Mouse (Mus musculus) erythroblast, embryonic 14.5 days (primary cell): ENCODE measurements around the gene Slc22a23. TPM values are rescaled to one million over a fixed set of nuclear protein-coding genes. Genes with fewer than 3 reads are reported as not detected.

ENCODE experiments used
- H3K27me3 ChIP-seq: 2 replicates; pipeline ENCODE4 v1.6.1; 2012; ENCODE audit warnings: inconsistent platforms; ENCODE audit not compliant: control insufficient read depth
- H3K36me3 ChIP-seq: 2 replicates; pipeline ENCODE4 v1.6.1; 2012; ENCODE audit warnings: mild to moderate bottlenecking, inconsistent platforms; ENCODE audit not compliant: control insufficient read depth
- H3K4me1 ChIP-seq: 2 replicates; pipeline ENCODE4 v1.6.1; 2012; ENCODE audit warnings: inconsistent platforms; ENCODE audit not compliant: control insufficient read depth
- H3K4me3 ChIP-seq: replicated peaks from 2 replicates; pipeline ENCODE3; 2012; ENCODE audit warnings: moderate library complexity, mild to moderate bottlenecking, inconsistent platforms
- H3K9me3 ChIP-seq: 2 replicates; pipeline ENCODE4 v1.6.1; 2012; ENCODE audit warnings: low read length, inconsistent platforms, mixed read lengths; ENCODE audit not compliant: control insufficient read depth
- GATA1 ChIP-seq: IDR thresholded peaks from 2 replicates; pipeline ENCODE4 v1.6.1; 2012; ENCODE audit warnings: low read length, inconsistent platforms, mixed read lengths
- TAL1 ChIP-seq: IDR thresholded peaks from 3 replicates; pipeline ENCODE4 v1.6.1; 2012; ENCODE audit warnings: low read length, inconsistent platforms, mixed read lengths
- polyA plus RNA-seq: library from polyadenylated mRNA; stranded (reverse); fragments of >175 nt; gene quantifications from 2 replicates; pipeline ENCODE4 v1.2.3, GENCODE M21; 2012

Gene Slc22a23
- polyA plus RNA-seq, 1 experiment, result 14.3 TPM

GRCm38 (mm10) chr13:34239371-34240086, 105.5 kb downstream of the Slc22a23 start:
- Histone ChIP-seq H3K4me1 (peaks cover 12% of the 10 kb centered on the region), H3K36me3 (peaks cover 89% of the 10 kb centered on the region), H3K27me3 (no peaks in the 10 kb centered on the region), H3K4me3 (no peak overlapping the region), H3K9me3 (no peaks in the 10 kb centered on the region)
- TF ChIP-seq GATA1 (no peak), TAL1 (no peak)

GRCm38 (mm10) chr13:34238646-34239290, 106.2 kb downstream of the Slc22a23 start:
- Histone ChIP-seq H3K27me3 (no peaks in the 10 kb centered on the region), H3K36me3 (peaks cover 89% of the 10 kb centered on the region), H3K9me3 (no peaks in the 10 kb centered on the region), H3K4me1 (peaks cover 15% of the 10 kb centered on the region), H3K4me3 (no peak overlapping the region)
- TF ChIP-seq TAL1 (no peak), GATA1 (no peak)

DNA sequence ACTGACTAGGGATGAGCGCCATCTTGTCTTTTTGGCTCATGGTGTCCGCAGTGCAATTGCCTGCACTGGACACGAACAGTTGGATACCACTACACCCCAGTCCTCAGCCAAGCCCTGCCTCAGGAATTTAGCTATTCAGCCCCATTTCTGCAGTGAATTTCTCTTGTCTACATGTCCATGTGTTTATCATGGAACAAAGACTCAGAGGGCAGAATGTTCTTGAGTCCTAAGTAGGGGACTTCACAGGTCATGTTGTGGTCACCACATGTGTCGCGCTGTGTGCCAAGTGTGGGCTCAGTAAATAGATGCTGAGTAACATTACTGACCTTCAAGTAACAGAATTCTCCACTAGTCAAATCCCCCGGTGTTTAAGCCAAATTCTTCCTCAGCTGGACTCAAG, 109.9 kb downstream of the Slc22a23 start:
- no peaks in the 10 kb centered on the region for H3K27me3 ChIP-seq
- H3K9me3 ChIP-seq, result no peaks in the 10 kb centered on the region
- no peak overlapping the region for H3K4me3 ChIP-seq
- peaks cover 16% of the 10 kb centered on the region for H3K4me1 ChIP-seq
- peaks cover 81% of the 10 kb centered on the region for H3K36me3 ChIP-seq
- TF ChIP-seq GATA1 (no peak), TAL1 (no peak)

GRCm38 (mm10) chr13:34234439-34234838, 110.5 kb downstream of the Slc22a23 start:
- Histone ChIP-seq H3K27me3 (no peaks in the 10 kb centered on the region), H3K4me1 (peaks cover 21% of the 10 kb centered on the region), H3K9me3 (no peaks in the 10 kb centered on the region), H3K4me3 (no peak overlapping the region), H3K36me3 (peaks cover 83% of the 10 kb centered on the region)
- TF ChIP-seq TAL1 (no peak), GATA1 (no peak)

DNA sequence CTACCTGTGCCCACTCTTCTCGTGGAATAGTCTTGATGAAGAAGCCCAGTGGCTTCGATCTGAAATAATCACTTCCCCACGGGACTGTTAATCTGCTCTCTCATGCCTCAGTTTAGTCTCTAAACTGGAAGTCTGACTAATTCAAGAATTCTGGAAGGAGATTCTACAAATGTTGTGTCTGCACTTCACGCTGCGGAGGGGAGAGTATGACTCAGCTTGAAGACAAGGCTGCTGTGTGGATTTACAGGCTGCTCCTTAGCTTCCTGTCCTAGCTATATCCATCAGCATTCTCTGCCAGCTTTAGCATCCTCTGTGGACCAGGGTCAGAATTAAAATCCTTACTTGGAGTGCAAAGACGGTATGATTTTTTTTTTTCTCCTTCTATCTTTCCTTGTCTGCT, 112.0 kb downstream of the Slc22a23 start:
- no peak for TF ChIP-seq TAL1
- no peak for TF ChIP-seq GATA1
- Histone ChIP-seq H3K4me3 (no peak overlapping the region), H3K4me1 (peaks cover 27% of the 10 kb centered on the region), H3K36me3 (peaks cover 83% of the 10 kb centered on the region), H3K9me3 (no peaks in the 10 kb centered on the region), H3K27me3 (no peaks in the 10 kb centered on the region)

DNA sequence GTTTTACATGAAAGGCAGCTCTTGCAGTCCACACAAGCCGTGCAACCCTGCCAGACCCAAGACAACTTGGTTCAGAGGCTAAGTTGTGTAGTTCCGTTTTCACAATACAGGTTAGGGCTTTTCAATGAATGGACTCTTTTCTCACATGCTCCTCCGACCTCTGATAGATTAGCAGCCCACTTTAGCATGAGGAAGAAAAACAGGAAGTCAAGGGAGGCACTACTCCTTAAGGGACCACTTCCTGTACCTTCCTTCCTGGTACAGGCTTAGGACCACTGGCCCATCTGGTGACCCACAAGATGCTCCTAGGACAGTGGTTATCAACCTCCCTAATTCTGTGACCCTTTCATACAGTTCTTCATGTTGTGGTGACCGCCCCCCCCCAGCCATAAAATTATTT, 116.1 kb downstream of the Slc22a23 start:
- H3K36me3 ChIP-seq, result peaks cover 81% of the 10 kb centered on the region
- TF ChIP-seq GATA1 (no peak), TAL1 (no peak)
- H3K4me3 ChIP-seq, result no peak overlapping the region
- no peaks in the 10 kb centered on the region for H3K27me3 ChIP-seq
- peaks cover 26% of the 10 kb centered on the region for H3K4me1 ChIP-seq
- H3K9me3 ChIP-seq, result no peaks in the 10 kb centered on the region

DNA sequence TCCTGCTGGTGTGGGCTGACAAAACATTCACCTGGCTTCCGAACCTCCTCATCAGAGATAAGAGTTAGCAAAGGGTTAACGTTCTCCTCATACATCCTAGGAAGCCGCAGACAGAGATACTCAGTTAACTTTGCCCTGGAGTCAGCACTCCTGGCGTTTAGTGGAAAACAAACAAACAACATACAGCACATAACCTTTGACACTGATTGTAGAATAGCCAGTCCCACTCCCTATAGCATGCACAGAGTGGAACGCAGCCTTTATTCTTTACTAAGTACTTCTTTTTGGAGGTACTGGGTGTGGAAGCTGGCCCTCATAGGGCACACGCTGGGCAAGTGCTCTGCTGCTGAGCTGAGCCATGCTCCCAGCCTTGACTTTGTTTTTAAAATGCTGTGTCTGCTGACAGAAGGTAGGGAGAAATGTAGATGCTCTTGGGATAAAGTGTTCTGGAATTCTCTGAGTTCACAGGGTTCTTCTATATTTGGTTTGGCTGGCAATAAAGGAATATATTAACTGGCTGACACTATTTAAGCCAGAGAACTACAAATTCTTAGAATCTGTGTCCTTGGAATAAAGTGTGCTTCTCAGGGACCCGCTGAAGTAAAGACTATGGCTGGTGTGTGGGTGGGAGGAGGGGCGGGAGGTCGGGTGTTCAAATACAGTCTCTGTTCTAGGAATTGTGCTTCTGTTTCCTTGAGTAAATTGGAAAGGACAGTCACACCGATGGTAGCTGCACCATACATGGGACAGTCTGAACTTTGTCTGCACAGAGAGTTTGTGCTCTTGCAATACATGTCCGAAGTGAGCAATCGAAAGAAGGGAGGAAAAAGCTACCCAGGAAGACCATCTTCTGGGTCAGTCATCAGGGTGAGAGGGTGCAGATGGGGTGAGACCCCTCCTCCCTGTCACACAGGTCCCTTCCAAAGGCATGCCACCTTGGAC, 117.0 kb downstream of the Slc22a23 start:
- no peak overlapping the region for H3K4me3 ChIP-seq
- TF ChIP-seq TAL1, result no peak
- no peak for TF ChIP-seq GATA1
- peaks cover 80% of the 10 kb centered on the region for H3K36me3 ChIP-seq
- no peaks in the 10 kb centered on the region for H3K27me3 ChIP-seq
- peaks cover 25% of the 10 kb centered on the region for H3K4me1 ChIP-seq
- H3K9me3 ChIP-seq, result no peaks in the 10 kb centered on the region

- peaks cover 25% of the 10 kb centered on the region for H3K4me1 ChIP-seq
- no peak overlapping the region for H3K4me3 ChIP-seq
- no peaks in the 10 kb centered on the region for H3K9me3 ChIP-seq
- H3K36me3 ChIP-seq, result peaks cover 83% of the 10 kb centered on the region
- H3K27me3 ChIP-seq, result no peaks in the 10 kb centered on the region
- TF ChIP-seq TAL1 (no peak), GATA1 (no peak)
Measured at GRCm38 (mm10) chr13:34226940-34227339, 118.0 kb downstream of the Slc22a23 start.

DNA sequence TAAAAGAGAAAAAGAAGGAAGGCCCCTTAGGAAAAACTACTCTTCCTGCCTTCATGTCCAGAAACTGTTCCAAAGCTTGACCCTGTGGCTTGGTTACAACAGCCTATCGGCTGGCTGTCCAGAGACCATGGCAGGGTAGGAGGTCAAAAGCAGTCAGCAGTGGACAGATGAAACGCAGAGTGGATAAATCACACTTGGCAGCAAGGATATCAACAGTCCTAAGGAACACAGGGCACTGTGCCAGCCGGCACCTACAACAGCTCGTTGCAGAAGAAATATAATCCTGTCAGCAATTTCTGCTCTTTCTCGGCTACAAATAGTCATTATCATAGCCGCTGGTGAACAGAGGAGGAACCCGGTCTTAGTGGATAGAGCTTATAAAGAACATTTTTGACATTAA, 122.0 kb downstream of the Slc22a23 start:
- Histone ChIP-seq H3K36me3 (peaks cover 91% of the 10 kb centered on the region), H3K9me3 (no peaks in the 10 kb centered on the region), H3K4me3 (no peak overlapping the region), H3K27me3 (no peaks in the 10 kb centered on the region), H3K4me1 (peaks cover 11% of the 10 kb centered on the region)
- TF ChIP-seq TAL1 (no peak), GATA1 (no peak)
